Mouse (Mus musculus): Measurements from ENCODE around the gene Megf8. TPM values are rescaled to one million over a fixed set of nuclear protein-coding genes. Genes with fewer than 3 reads are reported as not detected.

Megf8 gene
- polyA plus RNA-seq, 1 experiment: 21.2 TPM

- Histone ChIP-seq H3K4me1 (ENCODE audit: control insufficient read depth, insufficient read depth, insufficient read length, low read length) (no peaks in the 10 kb centered on the region), H3K36me3 (ENCODE audit: control insufficient read depth, insufficient read depth, low read length) (no peaks in the 10 kb centered on the region), H3K4me3 (ENCODE audit: low read depth, low read length) (no peak overlapping the region), H3K27ac (ENCODE audit: insufficient read depth, low read depth, low read length) (no peak overlapping the region), H3K27me3 (ENCODE audit: control insufficient read depth, insufficient read depth, low read length) (no peaks in the 10 kb centered on the region)
- 68% methylated on average over 4 of the region's 4 CpGs for WGBS
- TF ChIP-seq CTCF (IDR thresholded peaks at IDR 0.05; ENCODE audit: extremely low read depth, insufficient read length, insufficient replicate concordance, low read depth, low read length): no peak
- TF ChIP-seq POLR2A (IDR thresholded peaks at IDR 0.05; ENCODE audit: low read depth, low read length): no peak
Measured at GRCm38 (mm10) chr7:25409114-25409760, 92.3 kb downstream of the Megf8 start.

- Histone ChIP-seq H3K27me3 (ENCODE audit: control insufficient read depth, insufficient read depth, low read length) (no peaks in the 10 kb centered on the region), H3K4me1 (ENCODE audit: control insufficient read depth, insufficient read depth, insufficient read length, low read length) (no peaks in the 10 kb centered on the region), H3K4me3 (ENCODE audit: low read depth, low read length) (no peak overlapping the region), H3K36me3 (ENCODE audit: control insufficient read depth, insufficient read depth, low read length) (no peaks in the 10 kb centered on the region), H3K27ac (ENCODE audit: insufficient read depth, low read depth, low read length) (no peak overlapping the region)
- WGBS: 67% methylated on average over 1 of the region's 1 CpGs
- TF ChIP-seq POLR2A (IDR thresholded peaks at IDR 0.05; ENCODE audit: low read depth, low read length): no peak
- TF ChIP-seq CTCF (IDR thresholded peaks at IDR 0.05; ENCODE audit: extremely low read depth, insufficient read length, insufficient replicate concordance, low read depth, low read length): no peak
Measured at GRCm38 (mm10) chr7:25410969-25411615, 94.1 kb downstream of the Megf8 start.

- Histone ChIP-seq H3K27me3 (ENCODE audit: control insufficient read depth, insufficient read depth, low read length) (no peaks in the 10 kb centered on the region), H3K36me3 (ENCODE audit: control insufficient read depth, insufficient read depth, low read length) (no peaks in the 10 kb centered on the region), H3K27ac (ENCODE audit: insufficient read depth, low read depth, low read length) (no peak overlapping the region), H3K4me1 (ENCODE audit: control insufficient read depth, insufficient read depth, insufficient read length, low read length) (no peaks in the 10 kb centered on the region), H3K4me3 (ENCODE audit: low read depth, low read length) (no peak overlapping the region)
- TF ChIP-seq POLR2A (IDR thresholded peaks at IDR 0.05; ENCODE audit: low read depth, low read length) (no peak), CTCF (IDR thresholded peaks at IDR 0.05; ENCODE audit: extremely low read depth, insufficient read length, insufficient replicate concordance, low read depth, low read length) (no peak)
- WGBS: 89% methylated on average over 3 of the region's 3 CpGs
Measured at GRCm38 (mm10) chr7:25411861-25412260, 94.9 kb downstream of the Megf8 start.

GRCm38 (mm10) chr7:25412833-25413441 lies 96.0 kb downstream of the Megf8 start, which contains the start of gene Cxcl17:
TSS of gene Cxcl17 (minus strand) at chr7:25412886.
- H3K4me1 ChIP-seq (ENCODE audit: control insufficient read depth, insufficient read depth, insufficient read length, low read length): no peaks in the 10 kb centered on the region
- no peaks in the 10 kb centered on the region for H3K27me3 ChIP-seq (ENCODE audit: control insufficient read depth, insufficient read depth, low read length)
- TF ChIP-seq CTCF (IDR thresholded peaks at IDR 0.05; ENCODE audit: extremely low read depth, insufficient read length, insufficient replicate concordance, low read depth, low read length) (no peak), POLR2A (IDR thresholded peaks at IDR 0.05; ENCODE audit: low read depth, low read length) (no peak)
- WGBS: 59% methylated on average over 7 of the region's 7 CpGs
- no peak within 1 kb of the TSS for H3K4me3 ChIP-seq (ENCODE audit: low read depth, low read length)
- H3K36me3 ChIP-seq (ENCODE audit: control insufficient read depth, insufficient read depth, low read length): no peaks in the 10 kb centered on the region
- H3K27ac ChIP-seq (ENCODE audit: insufficient read depth, low read depth, low read length): no peak within 1 kb of the TSS

Other genes with a start within 250 kb of the Megf8 start
- 11.2 and 17.7 TPM in 2 replicates for gene Grik5, start 244.8 kb upstream of the Megf8 start, polyA plus RNA-seq (2012; rRNA removed)
- 17.4 and 37.9 TPM in 2 replicates for gene Zfp574, start 244.6 kb upstream of the Megf8 start, polyA plus RNA-seq (2012; rRNA removed)
- gene Pou2f2, start 137.4 kb upstream of the Megf8 start, polyA plus RNA-seq (2012; rRNA removed): 2.9 and 6.9 TPM in 2 replicates
- gene Dedd2, start 96.5 kb upstream of the Megf8 start, polyA plus RNA-seq (2012; rRNA removed): 44.2 and 135 TPM in 2 replicates
- gene Zfp526, start 95.7 kb upstream of the Megf8 start, polyA plus RNA-seq (2012; rRNA removed): 5.8 and 8.7 TPM in 2 replicates
- gene Gsk3a, start 79.3 kb upstream of the Megf8 start, polyA plus RNA-seq (2012; rRNA removed): 77.7 and 163 TPM in 2 replicates
- 15.8 and 37.1 TPM in 2 replicates for gene Erf, start 66.4 kb upstream of the Megf8 start, polyA plus RNA-seq (2012; rRNA removed)
- gene Cic, start 49.5 kb upstream of the Megf8 start, polyA plus RNA-seq (2012; rRNA removed): 35.6 and 65.6 TPM in 2 replicates
- 87.2 and 184 TPM in 2 replicates for gene Pafah1b3, start 19.2 kb upstream of the Megf8 start, polyA plus RNA-seq (2012; rRNA removed)
- gene Prr19, start 15.8 kb upstream of the Megf8 start, polyA plus RNA-seq (2012; rRNA removed): 0.15 TPM in 1 of 2 replicates, not detected in the other
- gene Tmem145, start 11.1 kb upstream of the Megf8 start, polyA plus RNA-seq (2012; rRNA removed): 0.19 and 0.35 TPM in 2 replicates
- gene Cnfn, start 52.6 kb downstream of the Megf8 start, polyA plus RNA-seq (2012; rRNA removed): 0.48 and 0.84 TPM in 2 replicates
- 56.9 and 186 TPM in 2 replicates for gene Lipe, start 81.5 kb downstream of the Megf8 start, polyA plus RNA-seq (2012; rRNA removed)
- gene Cxcl17, start 95.7 kb downstream of the Megf8 start, polyA plus RNA-seq (2012; rRNA removed): 3.8 TPM in 1 of 2 replicates, not detected in the other
- 133 and 320 TPM in 2 replicates for gene Ceacam1, start 160.4 kb downstream of the Megf8 start, polyA plus RNA-seq (2012; rRNA removed)
- 0.60 and 0.93 TPM in 2 replicates for gene Ceacam2, start 222.7 kb downstream of the Megf8 start, polyA plus RNA-seq (2012; rRNA removed)

Data from small intestine, adult 2 months (tissue).